Mouse (Mus musculus): ENCODE data around the gene Gm5485. TPM values are rescaled to one million over a fixed set of nuclear protein-coding genes. Genes with fewer than 3 reads are reported as not detected.

Gm5485 gene
- polyA plus RNA-seq (2012; rRNA removed) = not detected in 2 replicates

GRCm38 (mm10) chr16:48412246-48412645, at the start of gene Gm5485:
Gene Gm5485 (minus strand): TSS chr16:48412416.

GRCm38 (mm10) chr16:48431027-48431426, 18.8 kb upstream of the Gm5485 start, which contains the start of gene Morc1:
Gene Morc1 (plus strand): TSS chr16:48431237.

Other genes starting within 250 kb of the Gm5485 start
- not detected in 2 replicates for gene Dppa4, start 128.7 kb downstream of the Gm5485 start, polyA plus RNA-seq (2012; rRNA removed)
- not detected in 2 replicates for gene Dppa2, start 108.5 kb downstream of the Gm5485 start, polyA plus RNA-seq (2012; rRNA removed)
- 0.04 and 0.05 TPM in 2 replicates for gene Morc1, start 18.8 kb upstream of the Gm5485 start, polyA plus RNA-seq (2012; rRNA removed)